Mouse (Mus musculus): ENCODE results near the gene Olfr1113. TPM values are rescaled to one million over a fixed set of nuclear protein-coding genes. Genes with fewer than 3 reads are reported as not detected.

Gene Olfr1113
- polyA plus RNA-seq (2014; fragmentation: Illumina TruSeq; extraction: RNeasy Lipid Tissue Mini Kit (QIAGEN cat#74804); ENCODE audit: low read depth, low replicate concordance), result not detected

GRCm38 (mm10) chr2:87208670-87209069 lies at the start of gene Olfr1113:
TSS of gene Olfr1113 (plus strand) at chr2:87208970.

GRCm38 (mm10) chr2:87187498-87187897 lies 21.3 kb upstream of the Olfr1113 start, which contains the start of gene Olfr1112:
TSS of gene Olfr1112 (plus strand) at chr2:87187798.

DNA sequence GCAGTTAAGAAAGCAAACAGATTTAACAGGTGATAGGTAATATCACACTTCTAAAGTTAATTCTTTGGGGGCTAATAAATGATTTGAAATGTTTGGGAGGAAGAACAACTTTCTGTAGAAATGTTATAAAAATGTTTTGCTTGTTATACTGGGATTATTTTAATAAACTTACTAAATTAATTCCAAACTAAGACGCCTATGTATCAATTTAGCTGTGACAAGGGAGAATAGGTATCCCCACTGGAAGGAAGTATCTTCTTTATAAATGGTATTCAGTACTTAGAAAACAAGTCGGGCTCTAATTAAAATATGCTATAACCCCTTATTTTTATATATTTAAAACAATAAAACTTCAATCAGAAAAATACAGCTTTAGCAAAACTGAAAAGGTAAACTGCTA lies 38.9 kb downstream of the Olfr1113 start, which contains the start of gene Olfr1115:
Gene Olfr1115, plus strand, starts transcription at position 301 of the 400 bp plus-strand sequence.

Other genes with a start within 250 kb of the Olfr1113 start
- gene Olfr1099, start 248.3 kb upstream of the Olfr1113 start, polyA plus RNA-seq (2014; fragmentation: Illumina TruSeq; extraction: RNeasy Lipid Tissue Mini Kit (QIAGEN cat#74804); ENCODE audit: low read depth, low replicate concordance), result not detected
- not detected for gene Olfr1100, start 229.0 kb upstream of the Olfr1113 start, polyA plus RNA-seq (2014; fragmentation: Illumina TruSeq; extraction: RNeasy Lipid Tissue Mini Kit (QIAGEN cat#74804); ENCODE audit: low read depth, low replicate concordance)
- gene Olfr1101, start 217.7 kb upstream of the Olfr1113 start, polyA plus RNA-seq (2014; fragmentation: Illumina TruSeq; extraction: RNeasy Lipid Tissue Mini Kit (QIAGEN cat#74804); ENCODE audit: low read depth, low replicate concordance), result not detected
- not detected for gene Olfr1102, start 210.6 kb upstream of the Olfr1113 start, polyA plus RNA-seq (2014; fragmentation: Illumina TruSeq; extraction: RNeasy Lipid Tissue Mini Kit (QIAGEN cat#74804); ENCODE audit: low read depth, low replicate concordance)
- gene Olfr1104, start 181.9 kb upstream of the Olfr1113 start, polyA plus RNA-seq (2014; fragmentation: Illumina TruSeq; extraction: RNeasy Lipid Tissue Mini Kit (QIAGEN cat#74804); ENCODE audit: low read depth, low replicate concordance), result not detected
- gene Olfr1105, start 172.4 kb upstream of the Olfr1113 start, polyA plus RNA-seq (2014; fragmentation: Illumina TruSeq; extraction: RNeasy Lipid Tissue Mini Kit (QIAGEN cat#74804); ENCODE audit: low read depth, low replicate concordance), result not detected
- gene Olfr1106, start 156.7 kb upstream of the Olfr1113 start, polyA plus RNA-seq (2014; fragmentation: Illumina TruSeq; extraction: RNeasy Lipid Tissue Mini Kit (QIAGEN cat#74804); ENCODE audit: low read depth, low replicate concordance), result not detected
- not detected for gene Olfr1107, start 133.2 kb upstream of the Olfr1113 start, polyA plus RNA-seq (2014; fragmentation: Illumina TruSeq; extraction: RNeasy Lipid Tissue Mini Kit (QIAGEN cat#74804); ENCODE audit: low read depth, low replicate concordance)
- gene Olfr1109, start 113.0 kb upstream of the Olfr1113 start, polyA plus RNA-seq (2014; fragmentation: Illumina TruSeq; extraction: RNeasy Lipid Tissue Mini Kit (QIAGEN cat#74804); ENCODE audit: low read depth, low replicate concordance), result not detected
- not detected for gene Olfr259, start 94.4 kb upstream of the Olfr1113 start, polyA plus RNA-seq (2014; fragmentation: Illumina TruSeq; extraction: RNeasy Lipid Tissue Mini Kit (QIAGEN cat#74804); ENCODE audit: low read depth, low replicate concordance)
- gene Olfr1110, start 68.7 kb upstream of the Olfr1113 start, polyA plus RNA-seq (2014; fragmentation: Illumina TruSeq; extraction: RNeasy Lipid Tissue Mini Kit (QIAGEN cat#74804); ENCODE audit: low read depth, low replicate concordance), result not detected
- gene Olfr1111, start 56.3 kb upstream of the Olfr1113 start, polyA plus RNA-seq (2014; fragmentation: Illumina TruSeq; extraction: RNeasy Lipid Tissue Mini Kit (QIAGEN cat#74804); ENCODE audit: low read depth, low replicate concordance), result not detected
- not detected for gene Olfr1112, start 21.2 kb upstream of the Olfr1113 start, polyA plus RNA-seq (2014; fragmentation: Illumina TruSeq; extraction: RNeasy Lipid Tissue Mini Kit (QIAGEN cat#74804); ENCODE audit: low read depth, low replicate concordance)
- gene Olfr1115, start 39.0 kb downstream of the Olfr1113 start, polyA plus RNA-seq (2014; fragmentation: Illumina TruSeq; extraction: RNeasy Lipid Tissue Mini Kit (QIAGEN cat#74804); ENCODE audit: low read depth, low replicate concordance), result not detected
- gene Olfr1116, start 58.6 kb downstream of the Olfr1113 start, polyA plus RNA-seq (2014; fragmentation: Illumina TruSeq; extraction: RNeasy Lipid Tissue Mini Kit (QIAGEN cat#74804); ENCODE audit: low read depth, low replicate concordance), result not detected
- gene Olfr1118, start 98.6 kb downstream of the Olfr1113 start, polyA plus RNA-seq (2014; fragmentation: Illumina TruSeq; extraction: RNeasy Lipid Tissue Mini Kit (QIAGEN cat#74804); ENCODE audit: low read depth, low replicate concordance), result not detected
- gene Olfr1120, start 145.8 kb downstream of the Olfr1113 start, polyA plus RNA-seq (2014; fragmentation: Illumina TruSeq; extraction: RNeasy Lipid Tissue Mini Kit (QIAGEN cat#74804); ENCODE audit: low read depth, low replicate concordance), result not detected
- gene Olfr1121, start 160.9 kb downstream of the Olfr1113 start, polyA plus RNA-seq (2014; fragmentation: Illumina TruSeq; extraction: RNeasy Lipid Tissue Mini Kit (QIAGEN cat#74804); ENCODE audit: low read depth, low replicate concordance), result not detected
- not detected for gene Olfr1122, start 176.9 kb downstream of the Olfr1113 start, polyA plus RNA-seq (2014; fragmentation: Illumina TruSeq; extraction: RNeasy Lipid Tissue Mini Kit (QIAGEN cat#74804); ENCODE audit: low read depth, low replicate concordance)
- not detected for gene Olfr1123, start 207.7 kb downstream of the Olfr1113 start, polyA plus RNA-seq (2014; fragmentation: Illumina TruSeq; extraction: RNeasy Lipid Tissue Mini Kit (QIAGEN cat#74804); ENCODE audit: low read depth, low replicate concordance)
- 0.24 TPM for gene Olfr1124, start 221.3 kb downstream of the Olfr1113 start, polyA plus RNA-seq (2014; fragmentation: Illumina TruSeq; extraction: RNeasy Lipid Tissue Mini Kit (QIAGEN cat#74804); ENCODE audit: low read depth, low replicate concordance)
- gene Olfr1126, start 245.0 kb downstream of the Olfr1113 start, polyA plus RNA-seq (2014; fragmentation: Illumina TruSeq; extraction: RNeasy Lipid Tissue Mini Kit (QIAGEN cat#74804); ENCODE audit: low read depth, low replicate concordance), result not detected

Data from testis, adult 10 weeks (tissue).